Mouse (Mus musculus) midbrain, embryonic 11.5 days (tissue): ENCODE measurements around the gene Cbfa2t3. TPM values are rescaled to one million over a fixed set of nuclear protein-coding genes. Genes with fewer than 3 reads are reported as not detected.

Experiments
- ATAC-seq: fragments of 200-750 bp; cut with Nextera tagmentation; 2 replicates; pipeline ENCODE4 v1.8.0; 2017; ENCODE audit warnings: moderate TSS enrichment, moderate library complexity; ENCODE audit not compliant: low FRiP score
- DNase-seq: peaks from one replicate; pipeline ENCODE4 v3.0.0; 2015; ENCODE audit warnings: low spot score; ENCODE audit errors: missing footprints
- H3K27ac ChIP-seq: fragments of 300-500 bp; sonication (generic); 2 replicates; pipeline ENCODE4 v1.5.1; 2014; ENCODE audit warnings: low read depth, low read length
- H3K27me3 ChIP-seq: fragments of 300-500 bp; sonication (generic); 2 replicates; pipeline ENCODE4 v1.6.1; 2014; ENCODE audit warnings: mild to moderate bottlenecking, low read length, moderate library complexity, mixed read lengths; ENCODE audit not compliant: control insufficient read depth, insufficient read depth
- H3K36me3 ChIP-seq: fragments of 300-500 bp; sonication (generic); 2 replicates; pipeline ENCODE4 v1.6.1; 2014; ENCODE audit warnings: mild to moderate bottlenecking, low read length, moderate library complexity, mixed read lengths; ENCODE audit not compliant: control insufficient read depth, insufficient read depth
- H3K4me1 ChIP-seq: fragments of 300-500 bp; sonication (generic); 2 replicates; pipeline ENCODE4 v1.6.1; 2014; ENCODE audit warnings: low read length; ENCODE audit not compliant: control insufficient read depth, insufficient read depth
- H3K4me2 ChIP-seq: fragments of 300-500 bp; sonication (generic); 2 replicates; pipeline ENCODE4 v1.6.1; 2014; ENCODE audit warnings: mild to moderate bottlenecking, moderate library complexity
- H3K4me3 ChIP-seq: fragments of 300-500 bp; sonication (generic); 2 replicates; pipeline ENCODE4 v1.5.1; 2014; ENCODE audit warnings: low read depth, low read length
- H3K9ac ChIP-seq: fragments of 300-500 bp; sonication (generic); 2 replicates; pipeline ENCODE4 v1.6.1; 2014; ENCODE audit warnings: low read length
- H3K9me3 ChIP-seq: fragments of 300-500 bp; sonication (generic); 2 replicates; pipeline ENCODE4 v1.6.1; 2016; ENCODE audit warnings: low read length; ENCODE audit not compliant: control insufficient read depth
- WGBS: fragments of 180-500 bp; shearing (Covaris S2); extraction: QIAGEN DNeasy Blood & Tissue Kit; methylation state at CpG from one replicate; pipeline ENCODE4 v1.1.7; 2014; 5-methylcytosine and 5-hydroxymethylcytosine counted together
- polyA plus RNA-seq: library from polyadenylated mRNA; unstranded; fragments of >200 nt; fragmentation: Nextera tagmentation; extraction: Ambion mirVana; gene quantifications from 2 replicates; pipeline ENCODE4 v1.2.1, GENCODE M21; 2014

Cbfa2t3 gene
- polyA plus RNA-seq, 1 experiment from 2014 or later, result 6.1 TPM

GRCm38 (mm10) chr8:122586749-122587148, 112.2 kb downstream of the Cbfa2t3 start:
- no peaks in the 10 kb centered on the region for H3K36me3 ChIP-seq
- H3K27ac ChIP-seq, result no peak overlapping the region
- no peaks in the 10 kb centered on the region for H3K27me3 ChIP-seq
- H3K4me3 ChIP-seq, result no peak overlapping the region
- DNase-seq (no peak), ATAC-seq (no peak)
- no peak overlapping the region for H3K4me2 ChIP-seq
- 87% methylated on average over 9 of the region's 10 CpGs for WGBS
- H3K4me1 ChIP-seq, result no peaks in the 10 kb centered on the region
- H3K9ac ChIP-seq, result no peak overlapping the region
- H3K9me3 ChIP-seq, result no peaks in the 10 kb centered on the region

- DNase-seq (no peak), ATAC-seq (no peak)
- Histone ChIP-seq H3K4me1 (no peaks in the 10 kb centered on the region), H3K4me2 (no peak overlapping the region), H3K9ac (no peak overlapping the region), H3K36me3 (no peaks in the 10 kb centered on the region), H3K27me3 (no peaks in the 10 kb centered on the region), H3K9me3 (no peaks in the 10 kb centered on the region), H3K27ac (no peak overlapping the region), H3K4me3 (no peak overlapping the region)
- 74% methylated on average over 7 of the region's 7 CpGs for WGBS
These were observed 112.7 kb downstream of the Cbfa2t3 start for GRCm38 (mm10) chr8:122586171-122586570.

- H3K4me1 ChIP-seq, result no peaks in the 10 kb centered on the region
- DNase-seq (no peak), ATAC-seq (no peak)
- H3K4me3 ChIP-seq, result no peak overlapping the region
- H3K9ac ChIP-seq, result no peak overlapping the region
- 73% methylated on average over 14 of the region's 14 CpGs for WGBS
- no peaks in the 10 kb centered on the region for H3K36me3 ChIP-seq
- H3K4me2 ChIP-seq, result no peak overlapping the region
- H3K27ac ChIP-seq, result no peak overlapping the region
- H3K9me3 ChIP-seq, result no peaks in the 10 kb centered on the region
- no peaks in the 10 kb centered on the region for H3K27me3 ChIP-seq
These were observed 113.5 kb downstream of the Cbfa2t3 start for GRCm38 (mm10) chr8:122585411-122585891.

- H3K27ac ChIP-seq, result no peak overlapping the region
- DNase-seq (no peak), ATAC-seq (no peak)
- 86% methylated on average over 9 of the region's 9 CpGs for WGBS
- no peak overlapping the region for H3K4me3 ChIP-seq
- H3K9ac ChIP-seq, result no peak overlapping the region
- no peak overlapping the region for H3K4me2 ChIP-seq
- H3K9me3 ChIP-seq, result no peaks in the 10 kb centered on the region
- no peaks in the 10 kb centered on the region for H3K4me1 ChIP-seq
- no peaks in the 10 kb centered on the region for H3K27me3 ChIP-seq
- H3K36me3 ChIP-seq, result no peaks in the 10 kb centered on the region
These were observed 113.9 kb downstream of the Cbfa2t3 start for GRCm38 (mm10) chr8:122584981-122585380.

- H3K27me3 ChIP-seq, result no peaks in the 10 kb centered on the region
- no peaks in the 10 kb centered on the region for H3K36me3 ChIP-seq
- H3K4me2 ChIP-seq, result no peak overlapping the region
- ATAC-seq, result no peak
- no peak overlapping the region for H3K4me3 ChIP-seq
- 78% methylated on average over 13 of the region's 15 CpGs for WGBS
- no peak overlapping the region for H3K27ac ChIP-seq
- no peak overlapping the region for H3K9ac ChIP-seq
- H3K9me3 ChIP-seq, result no peaks in the 10 kb centered on the region
- H3K4me1 ChIP-seq, result peaks cover 10% of the 10 kb centered on the region
- DNase-seq, result no peak
These were observed 118.0 kb downstream of the Cbfa2t3 start for GRCm38 (mm10) chr8:122580926-122581325.

GRCm38 (mm10) chr8:122579196-122579595, 119.7 kb downstream of the Cbfa2t3 start:
- Histone ChIP-seq H3K4me3 (no peak overlapping the region), H3K9ac (no peak overlapping the region), H3K4me1 (peaks cover 22% of the 10 kb centered on the region), H3K27me3 (no peaks in the 10 kb centered on the region), H3K9me3 (no peaks in the 10 kb centered on the region), H3K36me3 (0 out of 2 replicates have a peak, but pooled peaks cover under 1% of the 10 kb centered on the region), H3K27ac (no peak overlapping the region), H3K4me2 (no peak overlapping the region)
- WGBS, result 37% methylated on average over 7 of the region's 7 CpGs
- DNase-seq, result no peak
- ATAC-seq, result no peak

GRCm38 (mm10) chr8:122577116-122577515, 121.8 kb downstream of the Cbfa2t3 start:
- WGBS, result 45% methylated on average over 10 of the region's 10 CpGs
- Histone ChIP-seq H3K27ac (no peak overlapping the region), H3K4me1 (peaks cover 22% of the 10 kb centered on the region)

GRCm38 (mm10) chr8:122576648-122577022, 122.3 kb downstream of the Cbfa2t3 start, which contains the start of gene Aprt:
Gene Aprt, minus strand, starts transcription at chr8:122576909.
- ATAC-seq (peak; percentile 88), DNase-seq (peak; percentile 99)
- Histone ChIP-seq H3K4me1 (peaks cover 22% of the 10 kb centered on the region), H3K27ac (no peak within 1 kb of the TSS), H3K4me2 (peak within 1 kb of the TSS; percentile 84), H3K27me3 (no peaks in the 10 kb centered on the region), H3K9ac (peak within 1 kb of the TSS; percentile 86), H3K9me3 (no peaks in the 10 kb centered on the region), H3K36me3 (peaks cover 9% of the 10 kb centered on the region), H3K4me3 (peak within 1 kb of the TSS; percentile 66)
- WGBS, result 0% methylated on average over 39 of the region's 39 CpGs

More at GRCm38 (mm10) chr8:122577116-122577515, 121.8 kb downstream of the Cbfa2t3 start:
- no peaks in the 10 kb centered on the region for H3K9me3 ChIP-seq
- peak overlapping the region; percentile 86 for H3K9ac ChIP-seq
- peak overlapping the region; percentile 84 for H3K4me2 ChIP-seq
- DNase-seq, result no peak
- peak; percentile 15 for ATAC-seq
- H3K27me3 ChIP-seq, result no peaks in the 10 kb centered on the region
- peaks cover 5% of the 10 kb centered on the region for H3K36me3 ChIP-seq
- peak overlapping the region; percentile 66; the same call in 1 of the 2 replicates for H3K4me3 ChIP-seq

GRCm38 (mm10) chr8:122575735-122576647, 122.9 kb downstream of the Cbfa2t3 start:
- ATAC-seq (peak; percentile 6; the same call in 1 of the 2 replicates), DNase-seq (peak; percentile 97)
- Histone ChIP-seq H3K27me3 (no peaks in the 10 kb centered on the region), H3K4me3 (peak overlapping the region; percentile 66), H3K36me3 (peaks cover 16% of the 10 kb centered on the region), H3K27ac (no peak overlapping the region), H3K4me1 (peaks cover 22% of the 10 kb centered on the region), H3K4me2 (peak overlapping the region; percentile 84), H3K9ac (peak overlapping the region; percentile 86), H3K9me3 (no peaks in the 10 kb centered on the region)
- WGBS, result 20% methylated on average over 21 of the region's 21 CpGs
